Mouse (Mus musculus) kidney, embryonic 16.5 days (tissue): Measurements from ENCODE around the gene Ercc4. TPM values are rescaled to one million over a fixed set of nuclear protein-coding genes. Genes with fewer than 3 reads are reported as not detected.

Experiments
- ATAC-seq: fragments of 200-750 bp; cut with Nextera tagmentation; 2 replicates; pipeline ENCODE4 v1.8.0; 2017; ENCODE audit warnings: moderate TSS enrichment; ENCODE audit not compliant: low FRiP score, low TSS enrichment
- H3K27ac ChIP-seq: fragments of 300-500 bp; sonication (generic); 2 replicates; pipeline ENCODE4 v1.5.1; 2014; ENCODE audit warnings: low read length
- H3K27me3 ChIP-seq: fragments of 300-500 bp; sonication (generic); 2 replicates; pipeline ENCODE4 v1.6.1; 2014; ENCODE audit warnings: low read length, control low read depth, mixed read lengths; ENCODE audit not compliant: insufficient read depth
- H3K36me3 ChIP-seq: fragments of 300-500 bp; sonication (generic); 2 replicates; pipeline ENCODE4 v1.6.1; 2014; ENCODE audit warnings: low read length, control low read depth, mixed read lengths; ENCODE audit not compliant: insufficient read depth
- H3K4me1 ChIP-seq: fragments of 300-500 bp; sonication (generic); 2 replicates; pipeline ENCODE4 v1.6.1; 2014; ENCODE audit warnings: low read length, control low read depth, mixed read lengths; ENCODE audit not compliant: insufficient read depth
- H3K4me2 ChIP-seq: fragments of 300-500 bp; sonication (generic); replicated peaks from 2 replicates; pipeline ENCODE4 v1.6.1; 2014; ENCODE audit warnings: low read depth, low read length
- H3K4me3 ChIP-seq: fragments of 300-500 bp; sonication (generic); 2 replicates; pipeline ENCODE4 v1.5.1; 2014; ENCODE audit warnings: mild to moderate bottlenecking, low read length
- H3K9ac ChIP-seq: fragments of 300-500 bp; sonication (generic); replicated peaks from 2 replicates; pipeline ENCODE4 v1.6.1; 2014; ENCODE audit warnings: low read length
- H3K9me3 ChIP-seq: fragments of 300-500 bp; sonication (generic); 2 replicates; pipeline ENCODE4 v1.6.1; 2016; ENCODE audit warnings: low read length, control low read depth
- WGBS: fragments of 180-500 bp; shearing (Covaris S2); extraction: QIAGEN DNeasy Blood & Tissue Kit; methylation state at CpG from one replicate; pipeline ENCODE4 v1.1.7; 2014; 5-methylcytosine and 5-hydroxymethylcytosine counted together
- polyA plus RNA-seq: library from polyadenylated mRNA; unstranded; fragments of >200 nt; fragmentation: Nextera tagmentation; extraction: Ambion mirVana; gene quantifications from 2 replicates; pipeline ENCODE4 v1.2.1, GENCODE M21; 2015

Ercc4 gene
- polyA plus RNA-seq, 1 experiment from 2014 or later: 14.4 TPM

DNA sequence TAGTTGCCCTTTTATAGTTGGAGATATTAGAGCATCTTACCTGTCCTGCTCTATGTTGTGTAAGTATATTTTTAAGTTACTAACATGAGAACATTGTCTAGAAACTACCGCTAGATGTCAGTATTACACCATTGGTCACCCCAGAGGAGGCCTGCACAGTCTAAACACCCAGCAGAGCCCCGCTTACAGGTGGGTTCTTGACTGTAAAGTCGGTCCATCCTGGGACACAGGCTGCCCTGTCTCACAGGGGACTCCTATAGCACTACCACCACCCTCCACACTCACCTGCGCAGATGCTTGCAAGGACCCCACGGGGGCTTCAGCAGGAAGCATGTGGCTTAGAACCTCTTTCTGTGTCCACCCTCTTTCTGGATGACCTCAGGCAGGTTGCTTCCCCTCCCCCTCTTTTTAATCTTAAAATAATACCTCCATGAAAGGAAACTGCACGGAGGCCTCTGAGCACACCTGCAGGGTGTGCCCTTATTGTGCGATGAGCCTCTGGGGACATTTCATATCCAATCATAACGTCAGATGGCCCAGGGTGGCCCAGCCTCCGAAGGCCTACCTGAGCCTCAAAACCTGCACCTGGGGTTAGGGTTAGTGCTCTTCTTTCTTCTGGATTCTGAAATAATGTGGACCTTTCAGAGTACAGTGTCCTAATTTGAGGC lies 7.9 kb downstream of the Ercc4 start:
- Histone ChIP-seq H3K36me3 (peaks cover 39% of the 10 kb centered on the region), H3K4me1 (no peaks in the 10 kb centered on the region), H3K9me3 (no peaks in the 10 kb centered on the region), H3K4me2 (no peak overlapping the region), H3K4me3 (no peak overlapping the region), H3K9ac (no peak overlapping the region), H3K27ac (no peak overlapping the region), H3K27me3 (no peaks in the 10 kb centered on the region)
- ATAC-seq: peak; percentile 91
- WGBS: 66% methylated on average over 9 of the region's 9 CpGs

GRCm38 (mm10) chr16:13117967-13118430 lies 8.5 kb downstream of the Ercc4 start:
- Histone ChIP-seq H3K4me2 (no peak overlapping the region), H3K4me3 (no peak overlapping the region), H3K4me1 (no peaks in the 10 kb centered on the region), H3K9ac (no peak overlapping the region), H3K36me3 (peaks cover 39% of the 10 kb centered on the region), H3K27ac (no peak overlapping the region), H3K27me3 (no peaks in the 10 kb centered on the region), H3K9me3 (no peaks in the 10 kb centered on the region)
- ATAC-seq: no peak
- WGBS: 95% methylated on average over 7 of the region's 7 CpGs

- 98% methylated on average over 2 of the region's 2 CpGs for WGBS
- H3K9ac ChIP-seq: no peak overlapping the region
- H3K27me3 ChIP-seq: no peaks in the 10 kb centered on the region
- no peaks in the 10 kb centered on the region for H3K9me3 ChIP-seq
- no peaks in the 10 kb centered on the region for H3K4me1 ChIP-seq
- H3K4me3 ChIP-seq: no peak overlapping the region
- H3K36me3 ChIP-seq: peaks cover 37% of the 10 kb centered on the region
- ATAC-seq: no peak
- no peak overlapping the region for H3K27ac ChIP-seq
- H3K4me2 ChIP-seq: no peak overlapping the region
Observed at GRCm38 (mm10) chr16:13118754-13119294, 9.3 kb downstream of the Ercc4 start.

DNA sequence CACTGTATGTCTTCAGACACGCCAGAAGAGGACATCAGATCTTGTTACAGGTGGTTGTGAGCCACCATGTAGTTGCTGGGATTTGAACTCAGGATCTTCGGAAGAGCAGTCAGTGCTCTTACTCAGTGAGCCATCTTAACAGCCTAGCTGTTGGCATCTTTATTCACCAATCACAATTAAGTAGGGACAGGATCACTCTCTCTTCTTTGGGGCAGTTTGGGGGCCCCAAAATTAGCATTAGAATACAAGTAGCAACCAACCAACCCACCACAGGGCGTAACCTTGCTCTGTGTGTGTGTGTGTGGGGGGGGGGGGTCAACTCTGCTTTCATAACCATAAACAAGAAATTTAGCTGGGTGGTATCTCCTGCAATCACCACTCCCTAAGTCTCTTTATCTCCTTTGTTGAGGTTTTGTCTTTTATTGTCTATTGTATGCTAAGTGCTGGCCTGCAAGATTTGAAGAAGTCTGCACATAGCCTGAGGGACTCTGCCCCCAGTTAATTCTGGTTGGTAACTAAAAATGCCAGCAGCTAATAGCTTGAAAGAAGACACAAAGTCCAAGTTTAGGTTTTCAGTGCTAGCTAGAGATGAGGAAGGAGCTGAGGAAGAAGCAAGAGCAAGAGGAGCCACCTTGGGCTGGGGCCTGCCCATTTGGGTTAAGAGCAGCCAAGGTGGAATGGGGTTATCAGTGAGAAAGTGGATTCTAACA lies 10.3 kb downstream of the Ercc4 start:
- no peak for ATAC-seq
- H3K4me1 ChIP-seq: no peaks in the 10 kb centered on the region
- no peaks in the 10 kb centered on the region for H3K27me3 ChIP-seq
- no peak overlapping the region for H3K9ac ChIP-seq
- H3K36me3 ChIP-seq: peaks cover 34% of the 10 kb centered on the region
- no peak overlapping the region for H3K27ac ChIP-seq
- 92% methylated on average over 3 of the region's 3 CpGs for WGBS
- no peaks in the 10 kb centered on the region for H3K9me3 ChIP-seq
- no peak overlapping the region for H3K4me2 ChIP-seq
- no peak overlapping the region for H3K4me3 ChIP-seq

- peaks cover 65% of the 10 kb centered on the region for H3K36me3 ChIP-seq
- 62% methylated on average over 8 of the region's 8 CpGs for WGBS
- H3K9ac ChIP-seq: no peak overlapping the region
- H3K27ac ChIP-seq: no peak overlapping the region
- no peak overlapping the region for H3K4me3 ChIP-seq
- H3K9me3 ChIP-seq: no peaks in the 10 kb centered on the region
- ATAC-seq: no peak
- no peaks in the 10 kb centered on the region for H3K27me3 ChIP-seq
- H3K4me2 ChIP-seq: no peak overlapping the region
- no peaks in the 10 kb centered on the region for H3K4me1 ChIP-seq
Observed at GRCm38 (mm10) chr16:13125357-13125756, 15.9 kb downstream of the Ercc4 start.

DNA sequence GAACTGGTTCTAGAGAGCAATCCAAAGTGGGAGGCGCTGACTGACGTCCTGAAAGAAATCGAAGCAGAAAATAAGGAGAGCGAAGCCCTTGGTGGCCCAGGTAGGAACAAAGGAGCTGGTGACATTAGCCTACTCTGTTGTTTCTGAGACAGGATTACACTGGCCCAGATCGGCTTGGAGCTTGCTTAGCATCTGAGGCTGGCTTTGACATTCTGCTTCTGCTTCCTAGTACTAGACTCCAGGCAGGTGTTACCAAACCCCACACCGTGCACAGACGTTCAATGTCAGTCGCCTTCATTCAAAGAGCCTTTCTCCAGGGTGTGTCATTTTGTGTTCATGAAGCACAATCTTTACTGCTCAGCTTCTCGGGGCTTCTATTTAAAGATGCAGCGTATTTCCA lies 18.1 kb downstream of the Ercc4 start:
- H3K4me2 ChIP-seq: no peak overlapping the region
- H3K9me3 ChIP-seq: no peaks in the 10 kb centered on the region
- H3K9ac ChIP-seq: no peak overlapping the region
- H3K27ac ChIP-seq: no peak overlapping the region
- H3K4me1 ChIP-seq: no peaks in the 10 kb centered on the region
- no peak overlapping the region for H3K4me3 ChIP-seq
- H3K27me3 ChIP-seq: no peaks in the 10 kb centered on the region
- WGBS: 94% methylated on average over 10 of the region's 10 CpGs
- ATAC-seq: no peak
- peaks cover 68% of the 10 kb centered on the region for H3K36me3 ChIP-seq

DNA sequence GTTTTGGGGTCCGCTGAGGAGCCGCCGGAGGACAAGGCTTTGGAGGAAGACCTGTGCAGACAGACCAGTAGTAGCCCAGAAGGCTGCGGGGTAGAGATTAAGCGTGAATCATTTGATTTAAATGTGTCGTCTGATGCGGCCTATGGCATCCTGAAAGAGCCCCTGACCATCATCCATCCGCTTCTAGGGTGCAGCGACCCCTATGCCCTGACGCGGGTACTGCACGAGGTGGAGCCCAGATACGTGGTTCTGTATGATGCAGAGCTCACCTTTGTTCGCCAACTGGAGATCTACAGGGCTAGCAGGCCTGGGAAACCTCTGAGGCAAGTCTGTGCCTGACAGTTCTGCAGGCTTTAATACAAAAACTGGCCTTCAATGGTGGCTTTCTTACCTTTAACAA lies 20.9 kb downstream of the Ercc4 start:
- 63% methylated on average over 14 of the region's 14 CpGs for WGBS
- H3K27me3 ChIP-seq: no peaks in the 10 kb centered on the region
- no peak overlapping the region for H3K27ac ChIP-seq
- H3K9me3 ChIP-seq: no peaks in the 10 kb centered on the region
- H3K36me3 ChIP-seq: peaks cover 62% of the 10 kb centered on the region
- H3K4me3 ChIP-seq: no peak overlapping the region
- H3K4me2 ChIP-seq: no peak overlapping the region
- no peak for ATAC-seq
- no peak overlapping the region for H3K9ac ChIP-seq
- no peaks in the 10 kb centered on the region for H3K4me1 ChIP-seq

- WGBS: 89% methylated on average over 6 of the region's 6 CpGs
- H3K9ac ChIP-seq: no peak overlapping the region
- H3K27me3 ChIP-seq: no peaks in the 10 kb centered on the region
- peaks cover 26% of the 10 kb centered on the region for H3K36me3 ChIP-seq
- H3K9me3 ChIP-seq: no peaks in the 10 kb centered on the region
- H3K4me3 ChIP-seq: no peak overlapping the region
- H3K27ac ChIP-seq: no peak overlapping the region
- ATAC-seq: peak; percentile 61; the same call in 1 of the 2 replicates
- H3K4me1 ChIP-seq: no peaks in the 10 kb centered on the region
- no peak overlapping the region for H3K4me2 ChIP-seq
Observed at GRCm38 (mm10) chr16:13141220-13141619, 31.7 kb downstream of the Ercc4 start.

- 84% methylated on average over 7 of the region's 7 CpGs for WGBS
- ATAC-seq: no peak
- Histone ChIP-seq H3K4me3 (no peak overlapping the region), H3K27me3 (no peaks in the 10 kb centered on the region), H3K27ac (no peak overlapping the region), H3K9ac (no peak overlapping the region), H3K4me2 (no peak overlapping the region), H3K36me3 (peaks cover 33% of the 10 kb centered on the region), H3K4me1 (no peaks in the 10 kb centered on the region), H3K9me3 (no peaks in the 10 kb centered on the region)
Observed at GRCm38 (mm10) chr16:13143932-13144331, 34.4 kb downstream of the Ercc4 start.
